Mouse (Mus musculus) embryonic facial prominence, embryonic 10.5 days (tissue): Measurements from ENCODE around the gene Sugp1. TPM values are rescaled to one million over a fixed set of nuclear protein-coding genes. Genes with fewer than 3 reads are reported as not detected.

Source experiments
- DNase-seq: peaks from one replicate; pipeline ENCODE4 v3.0.0-alpha.2; 2017; ENCODE audit warnings: low spot score
- H3K27ac ChIP-seq: fragments of 300-500 bp; sonication (generic); replicated peaks from 2 replicates; pipeline ENCODE4 v1.5.1; 2016; ENCODE audit warnings: mild to moderate bottlenecking
- H3K27me3 ChIP-seq: fragments of 300-500 bp; sonication (generic); replicated peaks from 2 replicates; pipeline ENCODE4 v1.6.1; 2016; ENCODE audit warnings: low read depth, mild to moderate bottlenecking; ENCODE audit not compliant: poor library complexity, severe bottlenecking
- H3K36me3 ChIP-seq: fragments of 300-500 bp; sonication (generic); replicated peaks from 2 replicates; pipeline ENCODE4 v1.6.1; 2016; ENCODE audit warnings: mild to moderate bottlenecking, moderate library complexity
- H3K4me1 ChIP-seq: fragments of 300-500 bp; sonication (generic); 2 replicates; pipeline ENCODE4 v1.6.1; 2016
- H3K4me3 ChIP-seq: fragments of 300-500 bp; sonication (generic); 2 replicates; pipeline ENCODE4 v1.5.1; 2016; ENCODE audit warnings: mild to moderate bottlenecking, moderate library complexity
- H3K9me3 ChIP-seq: fragments of 300-500 bp; sonication (generic); 2 replicates; pipeline ENCODE4 v1.6.1; 2016; ENCODE audit warnings: mild to moderate bottlenecking
- WGBS: fragments of 180-500 bp; shearing (Covaris S2); methylation state at CpG from one replicate; pipeline ENCODE4 v1.1.7; 2016; 5-methylcytosine and 5-hydroxymethylcytosine counted together
- polyA plus RNA-seq: library from polyadenylated mRNA; unstranded; fragments of >200 nt; fragmentation: Nextera tagmentation; extraction: Ambion mirVana; gene quantifications from 2 replicates; pipeline ENCODE4 v1.2.1, GENCODE M21; 2016

Sugp1 gene
- polyA plus RNA-seq, 1 experiment from 2014 or later, result 56.5 TPM

DNA sequence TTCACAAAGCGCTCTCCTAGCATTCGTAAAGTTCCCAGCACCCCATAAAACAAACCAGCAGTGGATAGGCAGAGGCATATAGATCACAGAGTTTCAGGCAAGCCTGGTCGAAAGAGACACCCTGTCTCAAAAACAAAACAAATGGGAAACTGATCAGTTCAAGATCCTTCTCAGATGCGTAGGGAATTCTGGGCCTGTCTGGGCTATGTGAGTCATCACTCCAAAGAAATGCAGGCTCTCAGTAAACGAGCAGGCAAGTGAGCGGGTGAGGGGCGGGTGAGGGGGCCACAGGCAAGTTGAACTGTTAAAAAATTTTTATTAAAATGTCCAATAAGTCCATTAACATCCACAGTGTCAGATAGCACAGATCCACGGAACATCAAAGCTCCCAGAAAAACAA, 50.2 kb downstream of the Sugp1 start:
- no peaks in the 10 kb centered on the region for H3K9me3 ChIP-seq
- H3K36me3 ChIP-seq, result peaks cover 8% of the 10 kb centered on the region; the same call in 1 of the 2 replicates
- H3K4me1 ChIP-seq, result peaks cover 7% of the 10 kb centered on the region
- H3K27ac ChIP-seq, result no peak overlapping the region
- DNase-seq, result no peak
- H3K4me3 ChIP-seq, result no peak overlapping the region
- peaks cover 70% of the 10 kb centered on the region for H3K27me3 ChIP-seq
- 66% methylated on average over 8 of the region's 8 CpGs for WGBS

DNA sequence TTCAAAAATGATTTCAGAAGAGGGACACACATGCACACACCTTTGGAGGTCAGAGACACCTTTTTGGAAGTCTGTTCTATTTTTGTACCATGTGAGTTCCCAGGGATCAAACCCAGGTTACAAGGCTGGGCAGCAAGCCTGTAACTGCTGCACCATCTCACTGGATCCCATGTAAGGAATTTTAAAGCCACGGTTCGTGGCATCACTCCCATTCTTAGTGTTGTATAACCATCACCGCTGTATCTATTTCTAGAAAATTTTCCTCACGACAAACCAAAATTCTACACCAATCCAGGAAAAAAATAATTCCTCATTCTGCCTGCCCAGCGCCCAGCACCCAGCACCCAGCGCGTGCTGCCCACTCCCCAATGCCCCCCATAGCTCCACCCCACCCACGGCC, 56.7 kb downstream of the Sugp1 start:
- 77% methylated on average over 8 of the region's 8 CpGs for WGBS
- peaks cover 18% of the 10 kb centered on the region for H3K27me3 ChIP-seq
- H3K27ac ChIP-seq, result no peak overlapping the region
- H3K4me3 ChIP-seq, result no peak overlapping the region
- no peaks in the 10 kb centered on the region for H3K9me3 ChIP-seq
- DNase-seq, result no peak
- no peaks in the 10 kb centered on the region for H3K4me1 ChIP-seq
- peaks cover 14% of the 10 kb centered on the region; the same call in 1 of the 2 replicates for H3K36me3 ChIP-seq

DNA sequence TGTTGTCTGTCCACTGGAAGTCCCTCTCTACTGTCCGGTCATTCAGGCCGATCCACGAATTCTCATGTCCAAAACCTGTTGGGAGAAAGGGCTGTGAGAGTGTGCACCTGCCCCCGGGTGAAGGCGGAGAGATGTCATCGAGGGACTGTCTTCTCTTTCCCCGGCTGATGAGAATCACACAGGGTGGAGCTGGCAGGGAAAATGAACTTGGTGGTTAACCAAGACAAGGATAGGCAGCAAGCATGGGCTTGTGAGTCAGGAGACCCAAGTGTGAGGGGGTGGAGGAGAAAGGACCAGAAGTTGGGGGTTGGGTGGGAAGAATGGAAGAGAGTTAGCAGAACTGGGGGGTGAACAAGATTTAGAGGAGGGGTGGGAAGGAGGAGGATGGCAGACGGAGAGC, 57.6 kb downstream of the Sugp1 start:
- DNase-seq, result no peak
- Histone ChIP-seq H3K27ac (no peak overlapping the region), H3K36me3 (peaks cover 14% of the 10 kb centered on the region; the same call in 1 of the 2 replicates), H3K9me3 (no peaks in the 10 kb centered on the region), H3K4me3 (no peak overlapping the region), H3K27me3 (peaks cover 17% of the 10 kb centered on the region), H3K4me1 (no peaks in the 10 kb centered on the region)
- 87% methylated on average over 8 of the region's 8 CpGs for WGBS

DNA sequence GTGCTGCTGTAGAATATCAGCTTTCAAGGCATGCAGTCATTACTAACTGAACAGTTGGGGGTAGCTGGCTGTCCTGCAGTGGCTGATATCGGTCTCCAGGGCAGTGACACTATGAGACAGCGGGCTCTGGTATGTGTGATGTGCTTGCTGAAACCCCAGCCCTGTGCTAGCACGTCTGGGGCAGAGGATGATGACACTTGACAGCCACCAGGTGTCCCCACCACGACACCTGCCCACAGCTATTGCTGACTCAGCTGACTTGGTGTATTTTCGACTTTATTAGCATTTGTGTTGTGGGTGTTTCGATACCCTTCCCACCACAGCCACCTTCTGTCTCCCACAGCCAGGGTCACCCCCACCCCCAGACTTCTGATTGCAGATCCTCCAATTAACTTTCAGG, 61.9 kb downstream of the Sugp1 start:
- DNase-seq, result peak; percentile 47
- Histone ChIP-seq H3K4me1 (no peaks in the 10 kb centered on the region), H3K27ac (no peak overlapping the region), H3K9me3 (no peaks in the 10 kb centered on the region), H3K27me3 (peaks cover 34% of the 10 kb centered on the region), H3K36me3 (no peaks in the 10 kb centered on the region), H3K4me3 (no peak overlapping the region)
- 23% methylated on average over 6 of the region's 6 CpGs for WGBS

DNA sequence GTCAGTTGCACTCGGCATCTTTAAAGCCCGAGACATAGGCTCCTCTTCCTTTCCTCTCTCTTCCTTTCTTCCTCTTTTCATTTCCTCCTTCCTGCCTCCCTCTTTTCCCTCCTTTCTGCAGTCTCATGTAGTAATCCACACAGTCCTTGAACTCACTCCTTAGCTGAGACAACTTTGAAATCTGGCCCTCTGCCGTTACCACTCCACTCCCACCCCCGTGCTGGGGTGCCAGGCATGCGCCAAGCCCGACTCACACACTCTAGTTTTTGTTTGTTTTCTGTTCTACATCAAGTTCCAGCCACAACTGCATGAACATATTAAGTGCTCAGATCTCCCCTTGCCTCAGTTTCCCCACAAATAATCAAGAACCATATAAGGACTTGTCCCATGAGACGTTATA, 62.3 kb downstream of the Sugp1 start:
- Histone ChIP-seq H3K4me1 (no peaks in the 10 kb centered on the region), H3K4me3 (no peak overlapping the region), H3K36me3 (no peaks in the 10 kb centered on the region), H3K9me3 (no peaks in the 10 kb centered on the region), H3K27me3 (peaks cover 38% of the 10 kb centered on the region), H3K27ac (no peak overlapping the region)
- 83% methylated on average over 7 of the region's 7 CpGs for WGBS
- no peak for DNase-seq

DNA sequence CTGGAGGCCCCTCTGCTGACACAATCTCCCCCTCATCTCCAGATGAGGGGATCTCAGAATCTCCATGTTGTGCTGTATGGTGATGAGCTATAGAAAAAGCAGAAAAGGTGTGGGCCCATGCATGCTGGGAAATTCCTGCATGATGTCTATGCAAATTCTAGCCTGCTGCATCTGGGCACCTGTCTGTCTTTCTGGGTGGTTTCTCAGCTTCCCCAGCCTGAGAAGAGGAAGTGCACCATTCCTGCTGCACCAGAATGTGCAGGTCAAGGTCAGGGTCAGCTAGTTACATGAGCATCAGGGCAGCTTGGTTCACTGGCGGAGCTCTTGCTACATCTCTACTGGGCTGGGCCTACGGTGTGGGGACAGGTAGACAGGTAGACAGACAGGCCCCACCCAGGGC, 67.8 kb downstream of the Sugp1 start:
- Histone ChIP-seq H3K36me3 (no peaks in the 10 kb centered on the region), H3K4me1 (peaks cover 15% of the 10 kb centered on the region), H3K27ac (no peak overlapping the region), H3K9me3 (no peaks in the 10 kb centered on the region), H3K4me3 (no peak overlapping the region), H3K27me3 (peaks cover 85% of the 10 kb centered on the region)
- whole genome bisulfite sequencing, result 73% methylated on average over 2 of the region's 2 CpGs
- DNase-seq, result no peak

DNA sequence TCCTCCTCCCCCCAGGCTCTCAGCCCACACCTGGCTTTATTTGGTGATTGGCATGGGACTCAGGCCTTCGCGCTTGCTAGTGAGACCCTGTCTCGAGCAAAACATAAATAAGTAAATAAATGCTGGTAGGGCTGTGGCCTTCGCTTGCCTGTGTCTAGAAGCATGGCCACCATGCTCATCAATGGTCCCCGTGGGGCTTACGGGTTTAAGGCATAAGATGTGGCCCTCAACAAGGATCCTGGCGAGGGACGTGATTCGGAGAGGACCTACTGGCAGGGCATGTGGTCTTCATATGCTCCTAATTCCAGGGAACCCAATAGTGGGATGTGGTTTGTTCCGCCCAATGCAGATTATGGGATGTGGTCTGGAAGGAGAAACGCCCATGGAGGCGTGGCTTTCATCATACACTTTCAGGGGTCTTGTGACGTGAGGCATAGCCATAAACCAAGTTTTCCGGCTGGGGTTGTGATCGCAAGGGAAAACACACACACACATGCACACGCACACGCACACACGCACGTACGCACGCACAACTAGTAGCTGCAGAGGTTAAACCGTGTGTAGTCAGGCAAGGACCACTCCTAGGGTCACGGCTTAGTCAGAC, 68.7 kb downstream of the Sugp1 start:
- WGBS, result 45% methylated on average over 23 of the region's 23 CpGs
- no peak overlapping the region for H3K4me3 ChIP-seq
- no peaks in the 10 kb centered on the region for H3K36me3 ChIP-seq
- no peaks in the 10 kb centered on the region for H3K9me3 ChIP-seq
- no peak overlapping the region for H3K27ac ChIP-seq
- no peak for DNase-seq
- H3K27me3 ChIP-seq, result peaks cover 94% of the 10 kb centered on the region
- H3K4me1 ChIP-seq, result peaks cover 15% of the 10 kb centered on the region

DNA sequence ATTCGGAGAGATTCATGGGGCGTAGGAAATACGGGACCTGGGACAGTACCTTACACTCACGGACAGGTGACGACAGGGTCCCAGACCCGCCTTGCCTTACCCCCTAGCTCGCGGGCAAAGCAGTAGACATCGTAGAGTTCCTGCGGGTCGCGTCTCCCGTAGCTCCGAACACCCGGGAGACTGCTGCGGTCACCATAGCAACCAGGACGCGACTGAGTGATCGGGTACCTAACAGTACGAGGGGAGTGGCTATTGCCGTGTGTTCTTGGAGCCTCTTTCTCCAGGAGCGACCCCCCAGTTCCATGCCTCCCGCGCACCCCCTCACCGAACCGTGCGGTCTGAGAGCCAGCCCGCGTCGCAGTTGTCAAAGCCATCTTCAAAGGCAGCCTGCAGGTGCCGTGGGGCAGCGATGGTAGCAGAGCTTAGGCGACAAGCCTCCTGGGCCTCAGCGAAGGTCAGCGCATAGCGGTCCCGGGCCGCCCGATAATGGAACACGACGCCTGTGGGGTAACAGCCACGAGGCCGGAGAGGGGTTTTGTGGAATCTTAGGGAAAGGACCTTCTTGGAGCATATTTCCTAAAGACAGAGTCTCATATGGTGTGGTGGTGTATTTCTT, 69.9 kb downstream of the Sugp1 start:
- peaks cover 99% of the 10 kb centered on the region for H3K27me3 ChIP-seq
- H3K4me3 ChIP-seq, result peak overlapping the region; percentile 19
- no peaks in the 10 kb centered on the region for H3K9me3 ChIP-seq
- H3K27ac ChIP-seq, result no peak overlapping the region
- H3K36me3 ChIP-seq, result no peaks in the 10 kb centered on the region
- H3K4me1 ChIP-seq, result peaks cover 16% of the 10 kb centered on the region
- peak; percentile 34 for DNase-seq
- 7% methylated on average over 43 of the region's 43 CpGs for WGBS

DNA sequence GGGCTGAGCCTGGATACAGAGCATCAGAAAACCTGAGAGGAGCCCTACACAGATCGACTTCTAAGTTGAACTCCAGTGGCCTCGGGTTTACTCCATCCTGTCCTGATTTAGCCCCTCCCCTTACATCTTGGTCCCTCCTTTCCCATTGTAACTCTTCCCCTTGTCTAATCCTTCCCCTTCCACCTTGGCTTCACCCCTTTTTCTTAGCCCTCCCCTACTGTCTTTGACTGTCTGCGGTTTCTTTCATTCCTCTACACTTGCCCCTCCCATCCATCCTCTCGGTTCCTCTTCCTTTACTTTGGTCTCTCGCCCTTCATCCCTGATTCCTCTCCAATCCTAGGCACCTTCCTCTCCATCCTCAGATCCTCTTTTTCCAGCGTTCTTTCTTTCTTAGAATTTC, 71.9 kb downstream of the Sugp1 start:
- WGBS, result 22% methylated on average over 6 of the region's 6 CpGs
- no peak overlapping the region for H3K4me3 ChIP-seq
- DNase-seq, result no peak
- no peaks in the 10 kb centered on the region for H3K9me3 ChIP-seq
- peaks cover 100% of the 10 kb centered on the region for H3K27me3 ChIP-seq
- no peaks in the 10 kb centered on the region for H3K36me3 ChIP-seq
- H3K4me1 ChIP-seq, result peaks cover 24% of the 10 kb centered on the region
- H3K27ac ChIP-seq, result no peak overlapping the region

DNA sequence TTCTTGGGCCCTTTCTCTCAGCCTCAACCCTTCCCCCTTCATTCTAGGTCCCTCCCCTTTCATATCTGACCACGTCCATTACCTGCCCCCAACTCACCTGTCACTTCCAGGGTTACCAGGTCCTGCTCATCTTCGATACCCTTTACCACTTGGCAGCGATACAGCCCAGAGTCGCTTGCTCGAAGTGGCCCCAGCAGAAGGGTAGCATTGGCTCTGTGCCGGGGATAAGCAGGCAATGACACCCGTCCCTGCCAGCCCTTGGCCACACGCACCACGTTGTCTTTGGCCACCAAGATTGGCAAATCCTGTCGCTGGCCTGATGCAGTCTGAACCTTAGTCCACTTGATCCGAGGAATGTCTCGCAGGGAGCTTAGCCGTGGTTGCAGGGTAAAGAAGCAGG, 72.3 kb downstream of the Sugp1 start:
- peaks cover 100% of the 10 kb centered on the region for H3K27me3 ChIP-seq

DNA sequence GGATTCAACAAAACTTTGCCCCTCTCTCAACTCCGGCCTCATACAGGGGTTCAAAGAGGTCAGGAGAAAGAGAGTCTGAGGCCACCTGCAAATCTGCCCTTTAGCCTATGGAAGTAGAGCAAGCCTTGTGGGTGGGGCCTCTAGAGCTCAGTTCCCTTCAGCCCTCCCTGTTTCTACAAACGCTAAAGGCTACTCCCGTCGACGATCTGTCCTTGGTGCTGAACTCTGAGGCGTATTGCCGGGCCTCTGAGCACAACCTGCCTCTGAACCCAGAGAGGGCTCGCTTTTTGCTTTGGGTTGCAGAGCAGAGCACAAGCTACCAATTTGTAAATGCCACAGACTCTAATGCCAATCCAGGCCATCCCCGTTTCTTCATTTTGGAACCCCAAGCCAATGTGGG, 75.0 kb downstream of the Sugp1 start:
- DNase-seq, result peak; percentile 64
- H3K27me3 ChIP-seq, result peaks cover 90% of the 10 kb centered on the region
- H3K27ac ChIP-seq, result no peak overlapping the region
- peaks cover 26% of the 10 kb centered on the region for H3K4me1 ChIP-seq
- H3K4me3 ChIP-seq, result no peak overlapping the region
- no peaks in the 10 kb centered on the region for H3K36me3 ChIP-seq
- H3K9me3 ChIP-seq, result no peaks in the 10 kb centered on the region
- WGBS, result 5% methylated on average over 9 of the region's 9 CpGs

More for the DNA sequence above, 72.3 kb downstream of the Sugp1 start:
- no peak overlapping the region for H3K27ac ChIP-seq
- H3K4me3 ChIP-seq, result no peak overlapping the region
- H3K36me3 ChIP-seq, result no peaks in the 10 kb centered on the region
- no peaks in the 10 kb centered on the region for H3K9me3 ChIP-seq
- WGBS, result 69% methylated on average over 13 of the region's 13 CpGs
- H3K4me1 ChIP-seq, result peaks cover 28% of the 10 kb centered on the region
- no peak for DNase-seq

DNA sequence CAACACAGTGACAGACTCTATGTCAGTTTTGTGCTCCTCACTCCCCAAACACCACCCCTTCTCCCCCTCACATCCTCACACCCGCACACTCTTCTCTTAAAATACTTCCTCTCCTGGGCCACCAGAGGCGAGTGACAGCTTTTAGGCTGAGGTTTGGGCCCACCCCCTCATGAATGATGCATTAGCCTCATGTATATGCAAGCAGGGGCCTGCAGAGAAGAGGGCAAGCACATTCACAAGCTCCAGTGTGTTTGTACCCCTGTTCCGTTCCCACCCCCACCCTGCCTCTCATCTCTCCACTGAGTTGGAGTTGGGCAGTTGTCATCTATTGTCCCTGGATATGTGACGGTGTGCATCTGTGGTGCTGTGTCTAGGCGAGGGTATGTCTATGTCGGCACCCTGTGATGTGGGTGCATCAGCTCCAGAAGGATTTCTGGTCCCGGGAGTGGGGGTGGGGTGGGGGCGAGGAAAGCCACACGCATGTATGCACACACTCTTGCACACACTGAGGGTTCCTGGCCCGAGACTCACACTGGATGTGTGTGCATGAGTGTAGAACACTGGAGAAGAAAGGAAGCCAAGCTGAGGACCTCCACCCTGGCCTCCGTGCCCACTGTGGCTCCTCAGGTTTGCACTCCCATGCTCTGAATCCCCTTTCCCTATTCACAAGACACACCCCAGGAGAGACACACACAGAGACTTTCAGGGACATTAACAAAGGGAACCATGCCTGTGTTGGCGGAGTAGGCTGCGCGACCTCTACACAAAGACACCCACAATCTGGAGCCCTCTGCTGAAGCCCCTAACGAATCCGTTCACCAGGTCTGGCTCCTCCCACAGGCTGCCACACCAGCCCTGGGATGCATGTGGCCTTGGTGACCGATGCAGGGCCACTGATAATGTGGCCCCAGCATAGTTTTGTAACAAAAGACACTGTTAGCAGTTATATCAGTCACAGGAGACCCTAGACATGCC, 76.4 kb downstream of the Sugp1 start:
- Histone ChIP-seq H3K36me3 (no peaks in the 10 kb centered on the region), H3K4me1 (peaks cover 24% of the 10 kb centered on the region), H3K27me3 (peaks cover 76% of the 10 kb centered on the region), H3K27ac (peak overlapping the region; percentile 20; the same call in 1 of the 2 replicates), H3K4me3 (peak overlapping the region; percentile 55), H3K9me3 (no peaks in the 10 kb centered on the region)
- WGBS, result 9% methylated on average over 17 of the region's 17 CpGs
- DNase-seq, result no peak
